Comparison of ENCODE assay signal across 9 mouse cellular contexts in genomic region chr3:52954656-52955055, GRCm38 (mm10).
DNase-seq lines count a peak whose midpoint lies in the region; ATAC-seq lines count a peak whose summit lies in the region.
"Had no signal": no experiment of that assay in that cellular context is flagged by ENCODE, and none has a peak within 500 bp of the region (broad histone marks: within the 10 kb centered on the region; RNA-seq: fewer than 3 reads in every experiment).

No protein-coding gene starts in this region.

- H3K4me2 ChIP-seq in midbrain, embryonic 16.5 days (ENCODE audit: low read length) = no peak overlapping the region
- no peak overlapping the region for H3K4me2 ChIP-seq in hindbrain, embryonic 14.5 days (replicated peaks)

- H3K27me3 ChIP-seq in midbrain, embryonic 16.5 days (ENCODE audit: control insufficient read depth, insufficient read depth, low read depth, low read length) = no peaks in the 10 kb centered on the region
- H3K27me3 ChIP-seq in hindbrain, embryonic 14.5 days (ENCODE audit: control insufficient read depth, insufficient read depth, low read length) = no peaks in the 10 kb centered on the region

- ATAC-seq in granulocyte monocyte progenitor cell, adult 5-6 weeks (replicated peaks; ENCODE audit: poor library complexity, severe bottlenecking) = peak; percentile 64
- peak; percentile 88 for ATAC-seq in inflammation-experienced regulatory T-cells, adult 6 months
- ATAC-seq in midbrain, embryonic 16.5 days = no peak
- ATAC-seq in hindbrain, embryonic 14.5 days (ENCODE audit: low FRiP score) = no peak

- no peaks in the 10 kb centered on the region for H3K4me1 ChIP-seq in midbrain, embryonic 16.5 days (ENCODE audit: control insufficient read depth, insufficient read depth, low read length)
- no peaks in the 10 kb centered on the region; the same call in 1 of the 2 replicates for H3K4me1 ChIP-seq in hindbrain, embryonic 14.5 days (replicated peaks; ENCODE audit: control insufficient read depth, insufficient read depth, low read length)

- no peak overlapping the region for H3K27ac ChIP-seq in midbrain, embryonic 16.5 days (ENCODE audit: low read length)
- no peak overlapping the region for H3K27ac ChIP-seq in hindbrain, embryonic 14.5 days
- H3K27ac ChIP-seq: embryonic facial prominence, embryonic 12.5 days had no signal

- 60% methylated on average over 9 of the region's 9 CpGs for WGBS in midbrain, embryonic 16.5 days
- WGBS in hindbrain, embryonic 14.5 days = 63% methylated on average over 9 of the region's 9 CpGs

- H3K4me3 ChIP-seq in midbrain, embryonic 16.5 days (ENCODE audit: low read depth, low read length) = no peak overlapping the region
- no peak overlapping the region for H3K4me3 ChIP-seq in hindbrain, embryonic 14.5 days (replicated peaks; ENCODE audit: low read length)
- H3K4me3 ChIP-seq: embryonic facial prominence, embryonic 12.5 days had no signal

- peak; percentile 49 to 63 for DNase-seq in adrenal gland, adult (ENCODE audit: inconsistent age in 2 of 2, low spot score in 1 of 2)
- DNase-seq in adrenal gland, postnatal 14 days = no peak
- DNase-seq in lung, postnatal 36 days = peak; percentile 56
- no peak for DNase-seq in hindbrain, embryonic 14.5 days (ENCODE audit: low spot score)
- DNase-seq in urinary bladder, adult 18-20 months (ENCODE audit: low spot score in 2 of 2) = no peak

- H3K9me3 ChIP-seq in midbrain, embryonic 16.5 days (replicated peaks; ENCODE audit: control insufficient read depth, low read length, poor library complexity, severe bottlenecking) = no peaks in the 10 kb centered on the region
- no peaks in the 10 kb centered on the region for H3K9me3 ChIP-seq in hindbrain, embryonic 14.5 days (ENCODE audit: control insufficient read depth, low read length)
- H3K9me3 ChIP-seq: embryonic facial prominence, embryonic 12.5 days had no signal

- H3K9ac ChIP-seq in midbrain, embryonic 16.5 days (ENCODE audit: low read depth, low read length) = no peak overlapping the region
- no peak overlapping the region for H3K9ac ChIP-seq in hindbrain, embryonic 14.5 days
- H3K9ac ChIP-seq: embryonic facial prominence, embryonic 12.5 days had no signal

- no peaks in the 10 kb centered on the region for H3K36me3 ChIP-seq in midbrain, embryonic 16.5 days (ENCODE audit: control insufficient read depth, insufficient read depth, low read length)
- no peaks in the 10 kb centered on the region for H3K36me3 ChIP-seq in hindbrain, embryonic 14.5 days (replicated peaks; ENCODE audit: control insufficient read depth, insufficient read depth)
- H3K36me3 ChIP-seq: embryonic facial prominence, embryonic 12.5 days had no signal

Comparison
In these comparisons a context has a peak if more than half of its experiments do, and no peak if none do; other contexts are left out.
1. DNase-seq: peak in adrenal gland, adult (2 of 2) and lung, postnatal 36 days (single experiment); none in adrenal gland, postnatal 14 days (single experiment), hindbrain, embryonic 14.5 days (single experiment) and urinary bladder, adult 18-20 months (0 of 2).
2. ATAC-seq: peak in granulocyte monocyte progenitor cell, adult 5-6 weeks (single experiment) and inflammation-experienced regulatory T-cells, adult 6 months (single experiment); none in midbrain, embryonic 16.5 days (single experiment) and hindbrain, embryonic 14.5 days (single experiment).